Mouse (Mus musculus) liver, embryonic 13.5 days (tissue): ENCODE results near the gene Fbxw22. TPM values are rescaled to one million over a fixed set of nuclear protein-coding genes. Genes with fewer than 3 reads are reported as not detected.
"Not testable (repeated sequence)": the region's sequence is repeated elsewhere in the genome, so short reads cannot be mapped to it uniquely, and the experiment has no call there.

Experiments
- ATAC-seq: fragments of 200-750 bp; cut with Nextera tagmentation; 2 replicates; pipeline ENCODE4 v1.8.0; 2017; ENCODE audit warnings: low read depth, mild to moderate bottlenecking, moderate number of reproducible peaks, moderate library complexity
- DNase-seq: peaks from one replicate; pipeline ENCODE4 v3.0.0; 2022
- H3K27ac ChIP-seq: fragments of 300-500 bp; sonication (generic); 2 replicates; pipeline ENCODE4 v1.5.1; 2015; ENCODE audit warnings: moderate library complexity, mild to moderate bottlenecking, inconsistent platforms
- H3K27me3 ChIP-seq: fragments of 300-500 bp; sonication (generic); 2 replicates; pipeline ENCODE4 v1.6.1; 2015; ENCODE audit warnings: mild to moderate bottlenecking, inconsistent platforms
- H3K36me3 ChIP-seq: fragments of 300-500 bp; sonication (generic); 2 replicates; pipeline ENCODE4 v1.6.1; 2015; ENCODE audit warnings: mild to moderate bottlenecking, inconsistent platforms
- H3K4me1 ChIP-seq: fragments of 300-500 bp; sonication (generic); replicated peaks from 2 replicates; pipeline ENCODE4 v1.6.1; 2015; ENCODE audit warnings: inconsistent platforms
- H3K4me2 ChIP-seq: fragments of 300-500 bp; sonication (generic); 2 replicates; pipeline ENCODE4 v1.6.1; 2015; ENCODE audit warnings: inconsistent platforms, mild to moderate bottlenecking, moderate library complexity
- H3K4me3 ChIP-seq: fragments of 300-500 bp; sonication (generic); replicated peaks from 2 replicates; pipeline ENCODE4 v1.5.1; 2015; ENCODE audit warnings: mild to moderate bottlenecking, inconsistent platforms
- H3K9ac ChIP-seq: fragments of 300-500 bp; sonication (generic); 2 replicates; pipeline ENCODE4 v1.6.1; 2015; ENCODE audit warnings: mild to moderate bottlenecking, inconsistent platforms
- H3K9me3 ChIP-seq: fragments of 300-500 bp; sonication (generic); replicated peaks from 2 replicates; pipeline ENCODE4 v1.6.1; 2016; ENCODE audit warnings: inconsistent platforms
- WGBS: fragments of 180-500 bp; shearing (Covaris S2); methylation state at CpG from one replicate; pipeline ENCODE4 v1.1.7; 2015; ENCODE audit not compliant: insufficient replicate concordance; 5-methylcytosine and 5-hydroxymethylcytosine counted together
- polyA plus RNA-seq: library from polyadenylated mRNA; unstranded; fragments of >200 nt; fragmentation: Nextera tagmentation; extraction: Ambion mirVana; gene quantifications from 2 replicates; pipeline ENCODE4 v1.2.1, GENCODE M21; 2015

Fbxw22 gene
- polyA plus RNA-seq = not detected in 2 replicates

DNA sequence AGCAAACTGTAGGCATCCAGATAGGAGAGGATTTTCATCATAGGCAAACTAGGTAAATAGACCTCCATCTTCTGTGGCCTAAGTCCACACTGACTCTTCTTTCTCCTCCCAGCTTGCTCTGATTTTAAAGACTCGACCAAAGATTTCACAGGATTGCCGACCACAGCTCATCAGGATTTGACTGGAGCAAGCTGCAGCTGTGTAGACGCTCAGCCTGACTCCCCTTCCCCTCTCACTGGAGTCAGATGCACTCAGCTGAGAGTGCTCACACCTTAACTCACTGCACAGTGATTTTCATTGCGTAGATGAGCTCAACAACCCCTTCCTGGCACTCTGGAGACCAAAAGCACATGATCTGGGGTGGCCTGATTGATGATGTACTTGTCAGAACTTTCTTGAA, at the start of gene Fbxw22:
Fbxw22 (minus strand) TSS at position 101 of the 400 bp plus-strand sequence.
- not testable (repeated sequence) for H3K27ac ChIP-seq, H3K4me1 ChIP-seq, H3K4me3 ChIP-seq, H3K36me3 ChIP-seq, ATAC-seq, H3K4me2 ChIP-seq, H3K9me3 ChIP-seq, H3K27me3 ChIP-seq, H3K9ac ChIP-seq, DNase-seq
- 39% methylated on average over 4 of the region's 4 CpGs for WGBS

- ATAC-seq = no peak
Observed at GRCm38 (mm10) chr9:109449040-109449439, 44.9 kb upstream of the Fbxw22 start, which contains the start of gene Fbxw16. Gene Fbxw16, minus strand, starts transcription at chr9:109449140.

DNA sequence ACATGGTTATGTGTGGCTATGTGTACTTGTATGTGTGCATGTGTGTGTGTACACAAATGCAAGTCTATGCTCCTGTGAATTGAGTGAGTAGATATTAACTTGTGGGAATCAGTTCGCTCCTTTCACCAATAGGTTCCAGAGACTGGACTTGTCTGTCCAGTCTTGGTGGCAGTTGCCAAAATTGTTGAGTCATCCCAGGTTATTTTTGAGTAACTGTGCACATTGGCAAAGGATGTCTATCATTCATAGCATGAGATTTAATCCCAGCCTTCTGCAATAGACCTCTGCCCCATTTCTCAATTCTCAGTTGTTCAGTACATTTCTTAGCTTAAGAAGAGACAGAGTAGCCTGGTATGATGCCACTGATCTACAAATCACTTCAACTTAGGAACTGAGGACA, 28.9 kb upstream of the Fbxw22 start:
- 61% methylated on average over 1 of the region's 1 CpGs for WGBS
- no peaks in the 10 kb centered on the region for H3K36me3 ChIP-seq

More at GRCm38 (mm10) chr9:109449040-109449439, 44.9 kb upstream of the Fbxw22 start, which contains the start of gene Fbxw16:
- H3K36me3 ChIP-seq = no peaks in the 10 kb centered on the region
- no peak within 1 kb of the TSS for H3K27ac ChIP-seq
- no peak within 1 kb of the TSS for H3K9ac ChIP-seq
- no peak within 1 kb of the TSS for H3K4me2 ChIP-seq
- H3K4me3 ChIP-seq = no peak within 1 kb of the TSS
- no peaks in the 10 kb centered on the region for H3K9me3 ChIP-seq
- no peak for DNase-seq
- H3K27me3 ChIP-seq = no peaks in the 10 kb centered on the region
- H3K4me1 ChIP-seq = no peaks in the 10 kb centered on the region

DNA sequence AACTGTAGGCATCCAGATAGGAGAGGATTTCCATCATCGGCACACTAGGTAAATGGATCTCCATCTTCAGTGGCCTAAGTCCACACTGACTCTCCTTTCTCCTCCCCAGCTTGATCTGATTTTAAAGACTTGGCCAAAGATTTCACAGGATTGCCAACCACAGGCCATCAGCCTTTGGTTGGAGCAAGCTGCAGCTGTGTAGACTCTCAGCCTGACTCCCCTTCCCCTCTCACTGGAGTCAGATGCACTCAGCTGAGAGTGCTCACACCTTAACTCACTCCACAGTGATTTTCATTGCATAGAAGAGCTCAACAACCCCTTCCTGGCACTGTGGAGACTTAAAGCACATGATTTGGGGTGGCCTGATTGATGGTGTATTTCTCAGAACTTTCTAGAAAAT, 64.5 kb downstream of the Fbxw22 start, which contains the start of gene Fbxw28:
Fbxw28 (minus strand) TSS at position 101 of the 400 bp plus-strand sequence.
- H3K9ac ChIP-seq, H3K4me1 ChIP-seq, ATAC-seq, H3K4me2 ChIP-seq, H3K27me3 ChIP-seq, H3K9me3 ChIP-seq, H3K36me3 ChIP-seq, DNase-seq, H3K27ac ChIP-seq, H3K4me3 ChIP-seq: not testable (repeated sequence)
- WGBS = 71% methylated on average over 1 of the region's 1 CpGs

More for the DNA sequence above, 28.9 kb upstream of the Fbxw22 start:
- Histone ChIP-seq H3K27me3 (no peaks in the 10 kb centered on the region), H3K4me3 (no peak overlapping the region), H3K9ac (no peak overlapping the region), H3K27ac (no peak overlapping the region), H3K9me3 (no peaks in the 10 kb centered on the region), H3K4me1 (no peaks in the 10 kb centered on the region), H3K4me2 (no peak overlapping the region)
- DNase-seq (no peak), ATAC-seq (no peak)

Other genes starting within 250 kb of the Fbxw22 start
- not detected in 2 replicates for gene Fbxw21, start 242.3 kb downstream of the Fbxw22 start, polyA plus RNA-seq
- gene Fbxw13, start 208.3 kb downstream of the Fbxw22 start, polyA plus RNA-seq = not detected in 2 replicates
- gene Fbxw20, start 169.5 kb downstream of the Fbxw22 start, polyA plus RNA-seq = not detected in 2 replicates
- gene Fbxw14, start 116.6 kb downstream of the Fbxw22 start, polyA plus RNA-seq = not detected in 2 replicates
- not detected in 2 replicates for gene Fbxw28, start 64.6 kb downstream of the Fbxw22 start, polyA plus RNA-seq
- gene Fbxw16, start 44.8 kb upstream of the Fbxw22 start, polyA plus RNA-seq = not detected in 2 replicates
- gene Fbxw19, start 91.6 kb upstream of the Fbxw22 start, polyA plus RNA-seq = not detected in 2 replicates
- gene Fbxw15, start 164.0 kb upstream of the Fbxw22 start, polyA plus RNA-seq = 0.08 TPM in 1 of 2 replicates, not detected in the other
- gene Fbxw24, start 221.8 kb upstream of the Fbxw22 start, polyA plus RNA-seq = not detected in 2 replicates